Mouse (Mus musculus) 3134 (cell line): ENCODE measurements around the gene Arrdc2.
A peak's percentile ranks its signal among the peaks of the same experiment; 100 is the strongest.

Experiments used
- DNase-seq: peaks from one replicate; pipeline ENCODE4 v3.0.0-alpha.2; 2011; ENCODE audit warnings: low spot score; ENCODE audit not compliant: insufficient read length; ENCODE audit errors: extremely low read depth

The Arrdc2 gene

GRCm38 (mm10) chr8:70864712-70865221 is 25.2 kb upstream of the Arrdc2 start:
- DNase-seq: peak; percentile 57

GRCm38 (mm10) chr8:70863956-70864711 is 24.6 kb upstream of the Arrdc2 start:
- peak; percentile 54 for DNase-seq

DNA sequence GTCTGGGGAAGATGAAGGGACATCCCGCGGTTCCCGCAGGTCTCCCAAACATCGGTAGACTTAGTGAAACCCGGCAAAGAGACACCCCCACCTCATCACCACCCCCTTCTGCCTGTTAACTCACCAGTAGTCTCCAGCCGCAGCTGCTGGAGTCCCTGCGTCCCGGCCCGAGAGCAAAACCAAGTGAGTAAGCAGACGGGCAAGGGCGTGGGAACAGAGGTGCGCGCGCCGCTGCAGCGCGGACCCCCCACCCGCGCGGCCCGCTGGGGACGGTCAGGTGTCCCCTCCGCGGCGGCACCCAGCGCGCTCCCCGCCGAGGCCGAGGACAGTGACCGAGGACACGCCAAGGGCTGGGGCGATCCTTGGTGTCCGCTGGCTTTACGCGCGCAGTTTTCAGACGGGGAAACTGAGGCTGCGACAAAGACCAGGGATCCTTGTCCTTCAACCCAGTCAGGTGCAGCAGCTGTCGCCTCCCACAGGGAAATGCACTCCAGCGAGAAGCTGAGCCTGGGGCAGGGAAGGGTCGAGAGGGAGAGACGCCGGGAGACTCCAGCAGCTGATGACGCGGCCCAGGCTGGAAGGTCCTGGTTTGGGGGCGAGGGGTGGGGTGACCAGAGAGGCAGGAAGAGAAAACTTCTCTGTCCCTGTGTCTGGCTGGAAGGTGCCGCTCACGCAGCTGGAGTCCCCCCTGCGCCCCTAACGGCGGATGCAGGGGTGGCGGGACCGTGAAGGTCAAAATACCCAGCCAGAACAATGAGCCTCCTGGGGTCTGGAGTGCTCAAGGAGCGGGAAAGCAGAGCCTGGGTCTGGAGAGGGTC is 23.5 kb upstream of the Arrdc2 start, which contains the start of gene Kcnn1:
Gene Kcnn1 (minus strand): TSS at position 435 of the 818 bp plus-strand sequence.
- no peak for DNase-seq

- no peak for DNase-seq
These were observed 18.0 kb upstream of the Arrdc2 start for GRCm38 (mm10) chr8:70857516-70857915.

DNA sequence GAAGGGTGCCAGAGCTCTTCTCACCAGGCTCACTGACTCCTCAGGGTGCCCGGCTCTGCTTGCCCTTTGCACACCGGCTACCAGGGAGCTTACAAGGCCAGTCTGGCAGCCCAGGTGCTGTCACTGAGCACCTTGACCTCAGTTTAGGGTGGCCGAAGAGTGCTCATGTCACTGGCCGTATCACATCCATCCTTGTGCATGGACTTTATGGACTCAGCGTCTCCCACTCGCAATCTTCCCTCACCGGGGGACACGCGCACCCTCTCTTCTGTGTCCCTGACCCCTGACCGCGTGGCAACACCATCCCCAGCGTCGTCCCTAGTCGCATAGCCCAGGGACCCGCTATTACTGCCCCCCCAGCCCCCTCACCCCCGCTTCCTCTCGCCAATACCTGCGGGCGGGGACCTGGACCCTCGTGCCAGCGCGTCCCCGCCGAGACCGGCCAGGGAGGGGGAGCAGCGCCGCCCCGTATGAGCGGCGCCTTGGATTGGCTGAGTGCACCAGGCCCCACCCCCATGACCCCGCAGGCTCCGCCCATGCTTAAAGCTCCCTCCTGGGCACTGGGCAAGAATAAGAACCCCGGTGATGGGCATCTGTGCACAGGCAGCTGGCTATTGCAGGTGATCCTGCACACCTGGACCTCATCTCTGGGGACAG is 17.1 kb upstream of the Arrdc2 start:
- no peak for DNase-seq

GRCm38 (mm10) chr8:70856028-70856427 is 16.5 kb upstream of the Arrdc2 start:
- DNase-seq: no peak

GRCm38 (mm10) chr8:70853863-70854262 is 14.3 kb upstream of the Arrdc2 start:
- DNase-seq: no peak

DNA sequence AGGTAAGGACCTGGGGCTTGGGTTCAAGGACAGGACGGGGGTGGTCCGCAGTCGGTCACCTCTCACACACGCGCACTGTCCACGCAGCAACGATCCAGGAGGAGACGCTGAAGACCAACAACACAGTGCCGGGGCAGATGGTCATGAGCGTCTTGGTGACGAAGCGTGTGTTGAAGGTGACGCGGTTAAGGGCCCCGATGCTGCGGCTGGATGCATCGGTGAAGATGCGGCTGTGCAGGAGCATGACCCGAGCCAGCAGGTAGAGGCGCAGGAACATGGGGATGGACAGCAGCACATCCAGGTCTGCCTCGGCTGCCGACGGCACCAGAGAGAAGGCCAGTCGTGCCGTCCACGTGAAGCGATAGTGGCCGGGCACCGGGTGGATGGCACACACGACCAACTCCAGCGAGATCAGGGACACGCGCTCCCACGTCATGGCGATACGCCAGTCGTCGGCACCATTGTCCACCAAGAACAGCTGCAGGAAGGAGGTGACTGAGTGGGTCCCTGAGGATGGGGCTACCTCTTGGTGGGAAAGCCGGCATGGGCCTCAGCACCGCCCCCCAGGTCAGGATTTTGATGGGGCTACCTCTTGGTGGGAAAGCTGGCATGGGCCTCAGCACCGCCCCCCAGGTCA is 13.2 kb upstream of the Arrdc2 start:
- no peak for DNase-seq

DNA sequence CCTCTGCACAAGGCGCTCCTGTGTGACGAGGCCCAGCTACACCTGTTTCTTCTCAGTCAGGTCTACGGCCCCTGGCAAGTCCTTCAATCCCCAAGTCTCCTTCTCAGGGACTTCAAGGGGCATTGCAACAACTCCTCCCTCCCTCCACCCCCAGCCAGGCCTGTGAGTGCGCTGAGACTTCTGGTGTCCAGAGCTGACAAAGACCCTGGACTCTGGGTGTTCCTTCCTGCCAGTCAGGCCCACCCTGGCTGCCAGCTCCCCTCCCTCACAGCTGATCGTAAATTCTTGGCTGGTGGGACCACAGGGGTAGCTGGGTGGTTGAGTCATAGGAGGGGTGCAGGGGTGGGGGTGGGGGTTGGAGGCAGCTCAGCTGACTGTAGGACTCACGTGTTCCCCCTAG is 12.3 kb upstream of the Arrdc2 start:
- no peak for DNase-seq

DNA sequence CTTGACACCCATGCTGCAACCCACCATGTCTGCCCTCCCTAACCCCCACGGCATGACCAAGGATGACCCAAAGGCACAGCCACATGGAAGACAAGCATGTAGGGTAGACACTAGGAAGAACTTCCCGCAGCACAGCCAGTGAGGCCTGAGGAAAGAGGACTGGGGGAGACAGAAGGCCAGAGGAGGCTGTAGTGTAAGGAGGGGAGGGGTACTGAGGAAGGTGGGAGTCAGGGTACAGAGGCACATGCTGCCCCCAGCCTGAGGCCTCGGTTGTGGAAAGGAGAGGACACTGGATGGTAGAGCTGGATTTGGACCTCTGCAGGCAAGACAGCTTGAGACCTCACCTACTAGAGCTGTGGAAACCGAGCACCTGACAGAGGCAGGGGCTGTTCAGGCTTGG is 11.4 kb upstream of the Arrdc2 start:
- DNase-seq: no peak

DNA sequence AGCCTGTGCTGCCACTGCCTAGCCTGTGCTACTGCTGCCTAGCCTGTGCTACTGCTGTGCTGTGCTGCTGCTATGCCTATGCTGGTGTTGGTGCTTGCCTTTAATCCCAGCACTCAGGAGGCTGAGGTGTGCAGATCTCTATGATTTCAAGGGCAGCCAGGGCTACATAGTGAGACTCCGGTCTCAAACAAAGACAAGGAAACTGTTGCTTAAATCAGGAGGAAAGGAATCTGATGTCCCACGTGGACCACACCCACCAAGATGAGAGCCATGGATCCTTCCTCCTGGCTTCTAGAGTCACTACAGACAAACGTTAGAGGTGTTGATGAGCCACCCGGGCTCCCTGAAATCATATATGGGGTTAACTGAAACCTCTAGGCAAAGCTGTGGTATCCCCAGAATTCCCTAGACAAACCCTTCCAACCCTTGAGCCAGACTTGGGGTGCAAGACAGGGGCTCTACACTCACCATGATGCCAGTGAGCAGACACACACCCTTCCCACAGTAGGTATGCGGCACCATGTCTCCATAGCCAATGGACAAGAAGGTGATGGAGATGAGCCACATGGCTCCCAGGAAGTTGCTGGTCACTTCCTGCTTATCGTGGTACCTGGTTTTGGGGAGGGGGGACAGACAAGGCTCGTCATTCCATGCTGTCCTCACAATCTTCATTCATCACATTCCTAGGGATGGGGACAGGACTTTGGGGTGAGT is 10.8 kb upstream of the Arrdc2 start:
- no peak for DNase-seq

GRCm38 (mm10) chr8:70849333-70849990 is 9.9 kb upstream of the Arrdc2 start:
- DNase-seq: peak; percentile 59

- DNase-seq: no peak
These were observed 7.0 kb upstream of the Arrdc2 start for GRCm38 (mm10) chr8:70846371-70847154.

GRCm38 (mm10) chr8:70845108-70845507 is 5.6 kb upstream of the Arrdc2 start:
- no peak for DNase-seq

DNA sequence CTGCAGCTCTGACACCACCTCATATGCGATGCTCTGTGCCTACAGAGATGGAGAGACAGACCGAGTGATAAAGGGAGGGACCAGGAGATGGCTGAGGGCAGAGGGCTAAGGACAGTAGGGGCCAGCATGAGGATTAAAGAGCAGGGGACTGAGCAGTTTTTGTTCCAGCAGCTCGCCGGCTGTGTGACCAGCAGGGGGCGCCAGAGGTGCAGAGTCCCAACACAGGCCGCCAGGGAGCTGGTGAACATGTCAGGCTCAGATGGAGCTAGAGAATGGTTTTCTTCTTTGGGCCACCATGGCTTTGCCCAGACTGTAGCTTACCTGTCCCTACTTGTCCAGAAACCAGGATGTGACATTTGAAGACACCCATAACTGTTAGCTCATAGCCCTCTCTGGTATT is 5.0 kb upstream of the Arrdc2 start:
- peak; percentile 72 for DNase-seq

DNA sequence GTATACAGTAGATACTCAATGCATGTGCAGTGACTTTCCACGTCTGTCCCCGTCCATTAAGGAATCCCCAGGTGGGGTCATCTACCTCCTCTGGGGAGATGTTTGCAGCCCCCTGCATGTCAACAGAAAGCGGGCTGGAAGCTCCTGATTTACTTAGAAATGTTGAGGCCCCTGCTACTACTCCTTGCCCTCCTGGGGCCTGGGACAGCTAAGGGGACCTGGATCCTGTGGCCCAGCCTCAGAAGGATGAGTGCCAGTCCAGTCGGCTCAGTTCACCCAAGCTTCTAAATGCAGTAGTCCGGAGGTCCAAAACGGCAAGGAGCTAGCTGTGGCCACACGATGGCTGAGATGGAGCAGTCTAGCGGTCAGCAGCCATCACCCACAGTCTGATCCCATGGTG is 4.4 kb upstream of the Arrdc2 start:
- no peak for DNase-seq

DNA sequence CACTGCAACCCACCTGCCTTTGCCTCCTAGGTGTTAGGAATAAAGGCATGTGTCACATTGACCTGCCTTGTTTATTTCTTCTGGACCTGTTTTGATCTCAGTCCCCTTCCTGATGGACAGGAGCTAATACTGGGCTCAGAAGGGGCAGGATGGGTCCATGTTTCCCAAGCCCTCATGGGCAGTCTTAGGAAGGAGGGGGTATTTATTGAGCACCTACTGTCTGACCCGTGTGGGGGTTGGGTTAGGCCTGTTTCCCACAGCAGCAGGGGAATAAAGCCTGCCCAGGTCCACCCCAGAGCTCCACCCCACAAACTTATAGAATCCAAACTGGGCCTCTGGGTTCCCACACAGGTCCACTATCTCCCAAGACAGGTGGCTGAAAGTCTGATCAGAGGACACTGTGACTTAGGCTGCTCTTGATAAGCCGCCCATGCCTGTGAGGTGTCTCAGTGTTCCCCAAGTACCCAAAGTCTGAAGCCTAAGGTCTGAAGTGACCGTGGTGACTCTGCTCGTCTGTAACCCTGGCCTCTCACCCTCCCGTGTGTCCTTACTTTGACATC is 3.8 kb upstream of the Arrdc2 start:
- DNase-seq: no peak

DNA sequence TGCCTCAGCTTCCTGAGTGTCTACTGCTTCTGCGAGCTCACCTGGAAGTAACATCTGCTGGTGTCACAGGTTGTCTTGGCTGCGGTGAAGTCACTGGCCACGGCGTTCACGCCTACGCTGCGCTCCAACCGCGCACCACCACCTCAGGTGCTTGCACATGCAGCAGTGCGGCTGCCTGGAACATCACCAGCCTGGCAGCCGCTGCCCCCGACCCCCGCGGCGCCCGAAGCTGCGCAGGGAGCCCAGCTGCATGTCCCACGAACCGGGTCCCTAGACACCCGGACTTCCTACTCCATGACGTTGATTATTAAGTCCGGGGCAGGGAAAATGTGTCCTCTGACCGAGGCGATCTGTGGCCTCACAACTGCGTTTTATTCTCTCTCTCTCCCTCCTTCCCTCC is 3.0 kb upstream of the Arrdc2 start:
- DNase-seq: no peak
